Mouse (Mus musculus) hematopoietic stem cell, adult 5-6 weeks (primary cell): ENCODE results near the gene Laptm5. TPM values are rescaled to one million over a fixed set of nuclear protein-coding genes. Genes with fewer than 3 reads are reported as not detected.

Experiments used
- ATAC-seq, 2 experiments: fragments of 125-278 bp in 1 of 2; replicated peaks in 1 of 2; 2 replicates each; pipeline ENCODE4 v1.8.0; 2016 to 2017; ENCODE audit warnings: inconsistent platforms in 2 of 2, mild to moderate bottlenecking in 2 of 2, moderate number of reproducible peaks in 2 of 2, low read depth in 1 of 2, moderate TSS enrichment in 1 of 2; ENCODE audit not compliant: low FRiP score in 2 of 2, poor library complexity in 2 of 2, severe bottlenecking in 2 of 2, insufficient read depth in 1 of 2, low TSS enrichment in 1 of 2
- total RNA-seq: library from RNA; stranded (forward); fragments of 172-1452, 232-1000 nt; gene quantifications from 2 replicates; pipeline ENCODE4 v1.2.3, GENCODE M21; 2017

The Laptm5 gene
- total RNA-seq, 1 experiment from 2014 or later, result 212 TPM

- peak; percentile 52 to 59; a peak in 3 of 4 replicates for ATAC-seq
Observed at GRCm38 (mm10) chr4:130892001-130892587, 20.8 kb upstream of the Laptm5 start.

- no peak for ATAC-seq
Observed at GRCm38 (mm10) chr4:130893688-130894087, 19.2 kb upstream of the Laptm5 start.

GRCm38 (mm10) chr4:130895701-130896100, 17.2 kb upstream of the Laptm5 start:
- no peak for ATAC-seq

DNA sequence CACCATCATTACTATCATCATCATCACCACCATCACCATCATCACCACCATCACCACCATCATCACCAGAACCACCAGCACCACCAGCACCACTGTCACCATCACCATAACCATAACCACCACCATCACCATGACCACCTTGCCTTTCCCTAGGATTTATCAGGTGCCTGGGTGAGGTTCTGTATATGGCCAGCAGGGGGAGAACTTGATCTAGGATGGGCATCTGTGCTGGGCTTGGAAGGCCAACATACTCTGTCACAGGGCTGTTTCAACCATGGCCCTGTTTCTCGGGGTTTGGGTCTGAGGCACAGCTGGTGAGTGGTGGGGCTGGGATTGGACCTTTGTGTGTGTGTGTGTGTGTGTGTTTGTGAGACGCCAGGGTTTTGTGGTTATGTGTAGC, 16.6 kb upstream of the Laptm5 start:
- ATAC-seq, result peak; percentile 39 to 57; a peak in 1 of 4 replicates

GRCm38 (mm10) chr4:130899383-130899781, 13.5 kb upstream of the Laptm5 start:
- peak; percentile 26 to 48 for ATAC-seq

DNA sequence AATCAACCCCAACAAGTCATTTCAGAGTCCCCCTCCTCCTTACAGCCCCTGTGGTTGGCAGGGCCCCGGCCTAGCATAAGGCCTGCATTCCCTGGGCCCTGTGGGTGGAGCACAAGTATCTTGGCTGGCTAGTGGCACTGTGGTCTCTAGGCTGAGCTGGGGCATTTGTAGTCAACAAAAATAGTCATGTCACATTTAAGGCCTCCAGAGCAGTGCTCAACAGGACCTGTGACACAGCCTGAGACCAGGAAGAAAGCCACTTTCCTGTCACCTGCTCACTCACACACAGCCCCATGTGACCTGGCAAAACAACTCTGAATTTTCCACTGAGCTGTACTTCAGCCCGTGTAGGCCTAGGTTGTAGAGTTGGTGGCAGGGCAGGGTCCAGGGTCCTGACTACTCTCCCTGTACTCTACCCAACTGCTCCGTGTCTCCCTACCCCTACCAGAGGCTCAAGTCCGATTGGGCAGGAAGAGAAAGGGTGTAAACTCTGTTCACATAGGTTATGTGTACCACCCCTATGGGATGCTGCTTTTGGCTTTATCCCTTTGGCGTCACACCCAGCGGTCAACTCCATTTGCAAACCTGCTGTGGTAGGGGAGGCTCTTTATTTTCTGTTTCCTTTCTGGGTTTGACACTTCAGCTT, 13.0 kb upstream of the Laptm5 start:
- ATAC-seq, result peak; percentile 51 to 52

GRCm38 (mm10) chr4:130900746-130901145, 12.2 kb upstream of the Laptm5 start:
- ATAC-seq, result no peak

DNA sequence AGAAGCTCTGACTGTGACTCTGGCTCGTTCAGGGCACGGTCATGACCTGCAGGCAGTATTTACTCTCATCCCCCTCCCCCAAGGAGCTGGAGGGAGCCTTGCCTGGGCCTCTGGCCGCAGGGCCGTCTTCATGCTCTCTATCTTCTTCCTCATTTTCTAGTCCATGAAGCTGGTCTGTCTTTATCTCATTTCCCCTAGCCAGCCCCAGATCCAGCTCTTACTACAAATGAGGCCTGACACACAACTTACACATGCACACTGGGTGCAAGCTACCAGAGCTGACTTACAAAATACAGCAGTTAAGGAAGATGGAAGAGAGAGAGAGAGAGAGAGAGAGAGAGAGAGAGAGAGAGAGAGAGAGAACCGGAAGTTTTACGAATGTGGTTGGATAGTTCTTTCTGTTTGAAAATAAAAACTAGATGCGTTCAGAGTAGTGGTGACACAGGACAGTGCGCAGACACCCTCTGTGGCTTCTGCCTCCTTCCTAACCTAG, 10.6 kb upstream of the Laptm5 start:
- peak; percentile 46 to 61 for ATAC-seq

- ATAC-seq, result no peak
Observed at GRCm38 (mm10) chr4:130905025-130905424, 7.9 kb upstream of the Laptm5 start.

- ATAC-seq, result no peak
Observed at GRCm38 (mm10) chr4:130905882-130906281, 7.0 kb upstream of the Laptm5 start.

DNA sequence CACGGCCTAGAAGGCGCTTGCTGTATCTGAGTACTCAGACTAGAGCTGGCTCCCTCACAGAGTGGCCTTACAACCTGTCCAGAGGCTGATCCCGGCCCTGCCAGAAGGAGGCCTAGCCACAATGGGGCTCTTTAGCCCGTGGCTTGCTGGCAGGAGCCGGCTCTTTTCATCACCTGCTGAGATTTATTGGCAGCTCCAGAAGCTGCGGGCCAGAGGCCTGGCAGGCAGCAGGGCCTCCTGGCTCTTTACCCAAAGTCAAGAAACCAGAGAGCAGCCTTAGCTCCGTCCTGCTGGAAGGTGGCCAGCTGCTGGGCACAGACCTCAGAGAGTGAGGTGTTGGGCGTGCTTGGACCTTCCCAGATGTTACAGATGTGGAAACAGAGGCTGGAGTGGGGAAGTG, 6.6 kb upstream of the Laptm5 start:
- ATAC-seq, result no peak

DNA sequence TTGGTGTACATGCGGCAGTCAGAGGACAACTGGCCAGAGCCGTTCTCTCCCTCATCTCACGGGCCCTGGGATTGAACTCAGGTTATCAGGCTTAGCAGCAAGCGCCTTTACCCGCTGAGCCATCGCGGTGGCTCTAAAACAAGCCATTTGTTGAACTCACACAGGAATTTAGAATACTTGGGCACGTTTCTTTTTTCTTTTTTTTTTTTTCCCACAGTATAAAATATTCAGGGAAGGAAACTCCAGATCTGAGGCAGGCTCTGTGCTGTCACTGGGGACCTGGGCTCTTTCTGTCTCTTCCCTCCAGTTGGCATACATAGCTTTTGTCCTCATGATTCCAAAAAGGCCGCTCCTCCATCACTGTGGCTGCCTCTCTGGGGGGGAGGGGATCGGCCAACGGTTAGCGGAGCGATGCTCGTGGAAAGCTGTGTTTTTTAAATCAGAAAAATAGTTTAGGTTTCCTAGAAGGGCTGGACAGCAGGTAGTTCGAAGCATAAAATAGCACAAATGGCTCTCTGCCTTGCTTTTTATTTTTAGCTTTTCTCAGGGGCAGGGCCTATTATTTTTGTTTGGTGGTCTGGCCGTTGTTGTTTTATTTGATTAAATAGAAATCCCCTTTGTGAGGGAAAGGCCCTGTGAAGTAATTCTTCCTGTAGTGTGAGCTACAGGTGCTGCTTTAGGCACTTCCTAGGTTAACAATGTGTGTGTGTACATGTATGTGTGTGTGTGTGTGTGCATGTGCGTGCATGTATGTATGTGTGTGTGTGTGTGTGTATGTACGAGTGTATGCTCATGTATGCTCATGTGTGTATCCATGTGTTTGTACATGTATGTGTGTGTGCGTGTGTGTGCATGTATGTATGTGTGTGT, 5.5 kb upstream of the Laptm5 start:
- ATAC-seq, result no peak

DNA sequence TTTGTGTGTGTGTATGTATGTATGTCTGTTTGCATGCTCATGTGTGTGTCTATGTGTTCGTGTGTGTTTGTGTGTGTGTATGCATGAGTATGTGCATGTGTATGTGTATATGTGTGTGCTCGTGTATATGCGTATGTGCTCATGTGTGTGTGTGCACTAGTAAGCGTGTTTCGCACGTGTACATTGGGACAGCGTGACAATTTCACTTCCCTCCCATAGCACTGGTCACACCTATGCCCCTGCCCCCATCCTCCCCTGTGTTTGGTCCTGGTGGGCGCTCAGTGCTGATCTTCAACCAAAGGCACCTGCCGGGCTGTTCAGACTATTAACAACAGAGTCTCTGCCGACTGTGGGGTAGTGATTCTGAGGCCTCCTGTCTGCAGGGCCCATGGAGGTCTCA, 4.8 kb upstream of the Laptm5 start:
- ATAC-seq, result no peak

DNA sequence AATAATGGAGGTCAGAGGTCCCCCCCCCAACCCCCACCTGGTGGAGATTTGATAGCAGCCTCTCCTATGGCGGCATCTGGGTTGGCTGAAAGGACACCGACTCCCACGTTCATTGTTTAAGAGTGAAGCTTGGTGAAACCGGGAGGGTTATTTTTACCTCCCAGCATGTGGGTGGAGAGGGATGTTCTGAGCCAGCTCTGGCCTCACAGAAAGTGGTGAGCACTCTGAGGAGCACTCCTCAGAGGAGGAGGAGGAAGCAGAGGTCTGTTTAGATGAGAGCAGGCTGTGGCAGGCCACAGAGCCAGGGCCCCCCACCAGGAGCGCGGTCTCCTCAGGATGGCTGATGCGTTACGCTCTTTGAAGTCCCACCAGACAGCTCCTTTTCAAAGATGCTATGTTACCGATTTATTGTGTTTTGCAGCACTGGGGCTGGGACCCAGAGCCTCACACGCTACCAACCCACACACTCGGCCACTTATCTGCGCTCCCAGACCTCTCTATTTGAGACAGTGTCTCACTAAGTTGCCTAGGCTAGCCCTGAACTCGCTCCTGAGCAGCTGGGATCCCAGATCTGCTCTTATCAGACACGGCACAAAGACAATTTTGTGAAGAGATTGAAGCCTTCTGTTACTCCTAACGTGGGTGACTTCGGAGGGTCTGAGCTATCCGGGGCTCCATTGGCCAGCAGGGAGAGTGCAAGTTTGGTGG, 3.6 kb upstream of the Laptm5 start:
- no peak for ATAC-seq

GRCm38 (mm10) chr4:130910666-130911065, 2.3 kb upstream of the Laptm5 start:
- peak; percentile 8 to 14; a peak in 3 of 4 replicates for ATAC-seq

GRCm38 (mm10) chr4:130912626-130913025, 299 bp upstream of the Laptm5 start:
- ATAC-seq, result no peak

- no peak; a peak in 1 of 4 replicates for ATAC-seq
Observed at GRCm38 (mm10) chr4:130913511-130913910, 586 bp downstream of the Laptm5 start.
